Mouse (Mus musculus): ENCODE measurements around the gene Hs6st1. TPM values are rescaled to one million over a fixed set of nuclear protein-coding genes. Genes with fewer than 3 reads are reported as not detected.

Gene Hs6st1
- polyA plus RNA-seq, 1 experiment from 2014 or later, result 18.1 TPM

DNA sequence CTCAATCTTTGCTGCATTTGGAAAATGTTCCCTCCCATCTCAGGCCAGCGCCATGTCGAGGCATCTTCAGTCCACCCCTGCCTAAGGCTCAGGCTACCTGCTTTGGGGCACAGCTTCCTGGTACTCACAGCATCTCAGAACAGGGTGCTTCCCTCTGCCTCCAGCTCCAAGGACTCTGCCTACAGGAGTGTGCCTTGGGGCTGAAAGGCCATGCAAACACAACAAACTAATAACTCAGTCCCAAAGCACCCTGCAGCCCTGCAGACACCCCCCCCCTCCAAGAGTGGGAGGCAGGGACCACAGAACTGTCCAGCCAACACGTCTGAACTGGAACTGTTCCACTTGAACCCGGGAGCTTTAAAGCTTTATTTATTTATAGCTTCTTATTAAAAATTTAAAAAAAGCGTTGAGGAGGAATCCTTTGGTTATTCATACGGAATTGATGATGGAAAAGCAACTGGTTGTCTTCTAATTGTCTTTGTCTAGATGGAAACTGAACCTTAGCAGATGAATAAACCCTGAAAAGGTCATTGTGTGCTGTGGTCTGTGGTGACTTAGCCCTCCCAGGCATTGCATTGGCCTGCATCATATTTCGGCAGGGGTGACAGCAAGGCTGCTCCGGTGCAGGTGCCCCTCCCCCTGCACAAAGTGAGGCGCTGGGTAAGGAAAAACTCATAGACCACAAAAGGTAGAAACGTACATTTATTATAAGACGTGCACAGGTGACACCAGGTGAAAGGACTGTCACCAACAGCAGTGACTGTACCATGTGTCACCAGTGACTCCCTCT is 37.9 kb downstream of the Hs6st1 start:
- H3K36me3 ChIP-seq (ENCODE audit: control insufficient read depth, insufficient read depth, low read length), result peaks cover 26% of the 10 kb centered on the region
- 90% methylated on average over 11 of the region's 11 CpGs for WGBS
- H3K27ac ChIP-seq (ENCODE audit: low read depth, low read length), result no peak overlapping the region
- no peaks in the 10 kb centered on the region for H3K9me3 ChIP-seq (ENCODE audit: control insufficient read depth, low read length)
- no peaks in the 10 kb centered on the region for H3K27me3 ChIP-seq (ENCODE audit: control insufficient read depth, insufficient read depth, low read length)
- no peak for ATAC-seq (ENCODE audit: low read depth)
- no peaks in the 10 kb centered on the region for H3K4me1 ChIP-seq (ENCODE audit: control insufficient read depth, insufficient read depth, low read length)
- no peak overlapping the region for H3K9ac ChIP-seq (replicated peaks; ENCODE audit: low read depth, low read length)
- H3K4me2 ChIP-seq (ENCODE audit: low read depth, low read length), result no peak overlapping the region
- no peak overlapping the region for H3K4me3 ChIP-seq (ENCODE audit: low read depth, low read length)

DNA sequence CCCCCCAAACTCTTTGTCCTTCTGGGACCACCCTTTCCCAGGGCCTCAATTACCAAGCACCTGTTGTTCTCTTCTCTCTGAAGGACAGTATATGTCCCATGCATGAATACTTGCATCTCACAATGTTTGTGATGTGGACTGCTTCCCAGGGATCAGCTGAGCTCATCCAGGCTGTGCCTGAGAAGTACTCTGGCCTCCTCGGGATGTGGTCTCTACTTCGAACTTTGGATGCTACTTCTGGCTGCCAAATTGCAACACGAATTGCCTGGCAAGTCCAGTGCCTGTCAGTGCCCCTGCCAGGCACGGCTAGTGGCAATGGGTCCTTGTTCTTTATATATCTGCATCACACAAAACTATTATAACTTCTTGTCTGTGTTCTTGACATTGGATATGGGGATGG is 41.8 kb downstream of the Hs6st1 start:
- ATAC-seq (ENCODE audit: low read depth), result no peak
- no peaks in the 10 kb centered on the region for H3K9me3 ChIP-seq (ENCODE audit: control insufficient read depth, low read length)
- no peaks in the 10 kb centered on the region for H3K27me3 ChIP-seq (ENCODE audit: control insufficient read depth, insufficient read depth, low read length)
- no peaks in the 10 kb centered on the region for H3K4me1 ChIP-seq (ENCODE audit: control insufficient read depth, insufficient read depth, low read length)
- no peak overlapping the region for H3K4me3 ChIP-seq (ENCODE audit: low read depth, low read length)
- 84% methylated on average over 4 of the region's 4 CpGs for WGBS
- H3K4me2 ChIP-seq (ENCODE audit: low read depth, low read length), result no peak overlapping the region
- H3K27ac ChIP-seq (ENCODE audit: low read depth, low read length), result no peak overlapping the region
- peaks cover 7% of the 10 kb centered on the region; the same call in 1 of the 2 replicates for H3K36me3 ChIP-seq (ENCODE audit: control insufficient read depth, insufficient read depth, low read length)
- H3K9ac ChIP-seq (replicated peaks; ENCODE audit: low read depth, low read length), result no peak overlapping the region

DNA sequence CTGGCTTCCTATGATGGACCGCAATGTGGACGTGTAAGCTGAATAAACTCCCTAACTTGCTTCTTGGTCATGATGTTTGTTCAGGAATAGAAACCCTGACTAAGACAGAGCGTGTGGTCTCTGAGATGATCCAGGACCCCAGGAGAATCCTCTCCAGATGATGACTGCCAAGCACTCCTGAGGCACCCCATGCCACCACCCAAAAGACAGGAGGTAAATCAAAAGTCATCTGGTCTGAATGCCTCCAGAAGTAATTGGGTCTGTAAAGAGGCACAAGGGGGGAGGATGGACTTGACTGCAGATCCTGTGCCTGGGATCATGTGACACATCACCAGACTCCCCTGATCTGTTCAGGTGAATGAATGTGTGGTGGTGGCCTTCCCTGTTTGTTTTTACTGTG is 44.5 kb downstream of the Hs6st1 start:
- H3K27ac ChIP-seq (ENCODE audit: low read depth, low read length), result no peak overlapping the region
- 85% methylated on average over 3 of the region's 3 CpGs for WGBS
- no peak overlapping the region for H3K4me3 ChIP-seq (ENCODE audit: low read depth, low read length)
- no peaks in the 10 kb centered on the region for H3K36me3 ChIP-seq (ENCODE audit: control insufficient read depth, insufficient read depth, low read length)
- H3K27me3 ChIP-seq (ENCODE audit: control insufficient read depth, insufficient read depth, low read length), result no peaks in the 10 kb centered on the region
- H3K4me1 ChIP-seq (ENCODE audit: control insufficient read depth, insufficient read depth, low read length), result no peaks in the 10 kb centered on the region
- H3K9ac ChIP-seq (replicated peaks; ENCODE audit: low read depth, low read length), result no peak overlapping the region
- H3K9me3 ChIP-seq (ENCODE audit: control insufficient read depth, low read length), result no peaks in the 10 kb centered on the region
- H3K4me2 ChIP-seq (ENCODE audit: low read depth, low read length), result no peak overlapping the region
- no peak for ATAC-seq (ENCODE audit: low read depth)

DNA sequence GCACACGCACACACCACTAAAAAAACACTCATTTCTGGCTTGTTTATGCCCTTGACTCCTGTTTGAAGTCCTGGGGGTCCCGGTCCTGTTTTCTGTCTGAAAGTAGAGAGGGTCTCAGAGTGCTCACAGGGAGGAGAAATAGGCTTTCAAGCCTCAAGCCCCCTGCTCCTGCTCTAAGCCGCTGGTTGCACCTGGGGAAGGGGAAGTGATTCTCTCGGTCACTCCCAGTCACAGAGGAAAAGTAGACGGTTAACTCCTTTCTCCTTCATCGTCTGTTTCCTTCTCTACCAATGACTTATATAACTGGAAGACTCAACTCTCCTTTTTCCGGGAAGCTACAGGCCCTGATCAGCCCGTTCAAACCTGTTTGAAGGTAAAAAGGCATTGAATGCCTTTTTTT is 45.5 kb downstream of the Hs6st1 start:
- ATAC-seq (ENCODE audit: low read depth), result no peak
- Histone ChIP-seq H3K4me3 (ENCODE audit: low read depth, low read length) (no peak overlapping the region), H3K36me3 (ENCODE audit: control insufficient read depth, insufficient read depth, low read length) (no peaks in the 10 kb centered on the region), H3K27ac (ENCODE audit: low read depth, low read length) (no peak overlapping the region), H3K9ac (replicated peaks; ENCODE audit: low read depth, low read length) (no peak overlapping the region), H3K4me2 (ENCODE audit: low read depth, low read length) (no peak overlapping the region), H3K4me1 (ENCODE audit: control insufficient read depth, insufficient read depth, low read length) (no peaks in the 10 kb centered on the region), H3K9me3 (ENCODE audit: control insufficient read depth, low read length) (no peaks in the 10 kb centered on the region), H3K27me3 (ENCODE audit: control insufficient read depth, insufficient read depth, low read length) (no peaks in the 10 kb centered on the region)
- 91% methylated on average over 8 of the region's 8 CpGs for WGBS

DNA sequence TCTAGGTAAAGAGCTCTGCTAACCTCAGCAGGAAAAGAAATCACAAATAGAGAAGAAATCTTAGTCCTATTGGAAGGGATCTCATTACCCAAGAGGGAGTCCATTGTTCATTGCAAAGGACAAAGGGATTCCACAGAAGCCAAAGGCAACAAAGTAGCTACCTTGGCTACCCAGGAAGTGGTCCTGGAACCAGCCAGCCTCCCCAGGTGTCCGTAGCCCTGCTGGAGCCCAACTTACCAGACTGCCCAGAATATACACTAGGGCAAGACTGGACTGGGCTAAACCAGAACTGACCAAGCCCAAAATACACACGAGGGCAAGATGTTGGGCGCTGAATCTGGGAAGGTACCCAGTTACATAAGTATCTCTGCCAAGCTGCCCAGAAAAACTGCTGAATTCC is 46.6 kb downstream of the Hs6st1 start:
- no peaks in the 10 kb centered on the region for H3K9me3 ChIP-seq (ENCODE audit: control insufficient read depth, low read length)
- no peaks in the 10 kb centered on the region for H3K4me1 ChIP-seq (ENCODE audit: control insufficient read depth, insufficient read depth, low read length)
- H3K27ac ChIP-seq (ENCODE audit: low read depth, low read length), result no peak overlapping the region
- no peak for ATAC-seq (ENCODE audit: low read depth)
- WGBS, result 87% methylated on average over 3 of the region's 3 CpGs
- no peak overlapping the region for H3K4me2 ChIP-seq (ENCODE audit: low read depth, low read length)
- no peaks in the 10 kb centered on the region for H3K27me3 ChIP-seq (ENCODE audit: control insufficient read depth, insufficient read depth, low read length)
- no peak overlapping the region for H3K9ac ChIP-seq (replicated peaks; ENCODE audit: low read depth, low read length)
- no peak overlapping the region for H3K4me3 ChIP-seq (ENCODE audit: low read depth, low read length)
- H3K36me3 ChIP-seq (ENCODE audit: control insufficient read depth, insufficient read depth, low read length), result no peaks in the 10 kb centered on the region

DNA sequence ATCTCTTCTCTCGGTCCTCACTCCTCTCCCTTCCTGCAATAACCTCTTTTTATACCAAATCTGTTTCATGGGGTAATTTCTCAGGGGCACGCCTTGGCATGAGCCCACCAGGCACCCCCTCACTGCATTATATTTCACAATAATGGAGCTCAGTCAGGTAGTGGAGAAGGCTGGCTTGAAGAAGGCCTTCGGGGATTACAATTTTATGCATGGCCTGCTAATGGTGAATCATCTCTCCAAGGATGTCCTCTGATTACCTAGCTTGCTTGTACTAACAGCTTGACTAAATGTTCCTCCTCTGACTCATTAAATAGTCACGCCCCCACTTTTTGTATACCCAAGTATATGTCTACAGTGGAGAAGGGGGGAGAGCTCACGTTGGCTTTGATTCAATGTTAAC is 48.3 kb downstream of the Hs6st1 start:
- H3K4me3 ChIP-seq (ENCODE audit: low read depth, low read length), result no peak overlapping the region
- H3K27ac ChIP-seq (ENCODE audit: low read depth, low read length), result no peak overlapping the region
- 74% methylated on average over 5 of the region's 5 CpGs for WGBS
- H3K9me3 ChIP-seq (ENCODE audit: control insufficient read depth, low read length), result no peaks in the 10 kb centered on the region
- H3K36me3 ChIP-seq (ENCODE audit: control insufficient read depth, insufficient read depth, low read length), result no peaks in the 10 kb centered on the region
- no peak for ATAC-seq (ENCODE audit: low read depth)
- H3K27me3 ChIP-seq (ENCODE audit: control insufficient read depth, insufficient read depth, low read length), result no peaks in the 10 kb centered on the region
- H3K9ac ChIP-seq (replicated peaks; ENCODE audit: low read depth, low read length), result no peak overlapping the region
- no peak overlapping the region for H3K4me2 ChIP-seq (ENCODE audit: low read depth, low read length)
- H3K4me1 ChIP-seq (ENCODE audit: control insufficient read depth, insufficient read depth, low read length), result no peaks in the 10 kb centered on the region

DNA sequence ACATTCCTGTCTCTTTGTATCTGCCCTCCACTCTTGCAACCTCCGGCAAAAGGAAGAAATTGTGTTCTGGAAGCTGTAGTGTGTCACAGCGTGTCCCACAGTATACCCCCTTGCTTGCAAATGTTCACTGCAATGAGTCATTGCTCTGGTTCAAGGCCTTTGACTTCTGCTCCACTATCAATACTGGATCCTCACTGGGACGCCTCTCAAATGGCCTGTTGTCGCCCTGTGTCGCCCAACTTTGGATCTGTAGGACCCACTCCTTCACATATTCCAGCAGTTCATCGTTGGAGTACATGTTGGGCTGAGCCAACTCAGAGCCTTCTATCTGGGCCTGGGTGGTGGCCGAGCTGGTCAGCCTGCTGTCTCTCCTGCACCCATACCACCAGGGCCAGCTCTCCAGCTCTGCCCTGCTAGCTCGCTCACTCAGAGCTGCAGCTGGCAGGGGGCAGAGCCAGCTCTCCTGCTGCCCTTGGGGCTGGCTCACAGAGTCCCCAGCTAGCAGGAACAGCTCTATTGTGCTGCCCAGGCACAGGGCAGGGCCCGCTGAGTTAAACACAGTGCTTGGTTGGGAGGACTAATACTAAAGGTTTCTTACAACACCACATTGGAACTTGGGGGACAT is 50.0 kb downstream of the Hs6st1 start:
- Histone ChIP-seq H3K9me3 (ENCODE audit: control insufficient read depth, low read length) (no peaks in the 10 kb centered on the region), H3K4me3 (ENCODE audit: low read depth, low read length) (no peak overlapping the region), H3K4me2 (ENCODE audit: low read depth, low read length) (no peak overlapping the region), H3K36me3 (ENCODE audit: control insufficient read depth, insufficient read depth, low read length) (no peaks in the 10 kb centered on the region), H3K27ac (ENCODE audit: low read depth, low read length) (no peak overlapping the region), H3K9ac (replicated peaks; ENCODE audit: low read depth, low read length) (no peak overlapping the region), H3K27me3 (ENCODE audit: control insufficient read depth, insufficient read depth, low read length) (no peaks in the 10 kb centered on the region), H3K4me1 (ENCODE audit: control insufficient read depth, insufficient read depth, low read length) (no peaks in the 10 kb centered on the region)
- WGBS, result 81% methylated on average over 9 of the region's 9 CpGs
- no peak for ATAC-seq (ENCODE audit: low read depth)

DNA sequence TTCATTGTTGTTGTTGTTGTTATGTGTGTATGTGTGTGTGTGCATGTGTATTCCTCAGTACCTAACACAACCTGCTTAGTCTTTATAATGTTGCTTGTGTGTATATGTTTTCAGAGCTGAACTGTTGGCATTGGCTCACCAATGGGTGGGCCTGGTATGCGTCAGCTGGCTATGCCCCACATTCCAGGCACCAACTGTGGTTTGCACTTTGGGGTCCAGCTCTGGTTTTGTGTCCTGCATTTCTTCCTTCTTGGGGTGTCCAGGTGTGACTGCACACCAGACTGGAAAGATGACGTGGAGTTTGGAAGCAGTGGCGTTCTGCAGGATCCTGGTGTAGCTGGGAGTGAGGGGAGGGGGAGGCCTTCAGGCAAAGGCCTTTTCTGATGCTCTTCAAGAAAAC is 50.8 kb downstream of the Hs6st1 start:
- no peak overlapping the region for H3K27ac ChIP-seq (ENCODE audit: low read depth, low read length)
- H3K4me3 ChIP-seq (ENCODE audit: low read depth, low read length), result no peak overlapping the region
- no peaks in the 10 kb centered on the region for H3K9me3 ChIP-seq (ENCODE audit: control insufficient read depth, low read length)
- no peak overlapping the region for H3K4me2 ChIP-seq (ENCODE audit: low read depth, low read length)
- H3K9ac ChIP-seq (replicated peaks; ENCODE audit: low read depth, low read length), result no peak overlapping the region
- WGBS, result 94% methylated on average over 3 of the region's 3 CpGs
- no peak for ATAC-seq (ENCODE audit: low read depth)
- no peaks in the 10 kb centered on the region for H3K4me1 ChIP-seq (ENCODE audit: control insufficient read depth, insufficient read depth, low read length)
- no peaks in the 10 kb centered on the region for H3K27me3 ChIP-seq (ENCODE audit: control insufficient read depth, insufficient read depth, low read length)
- no peaks in the 10 kb centered on the region for H3K36me3 ChIP-seq (ENCODE audit: control insufficient read depth, insufficient read depth, low read length)

DNA sequence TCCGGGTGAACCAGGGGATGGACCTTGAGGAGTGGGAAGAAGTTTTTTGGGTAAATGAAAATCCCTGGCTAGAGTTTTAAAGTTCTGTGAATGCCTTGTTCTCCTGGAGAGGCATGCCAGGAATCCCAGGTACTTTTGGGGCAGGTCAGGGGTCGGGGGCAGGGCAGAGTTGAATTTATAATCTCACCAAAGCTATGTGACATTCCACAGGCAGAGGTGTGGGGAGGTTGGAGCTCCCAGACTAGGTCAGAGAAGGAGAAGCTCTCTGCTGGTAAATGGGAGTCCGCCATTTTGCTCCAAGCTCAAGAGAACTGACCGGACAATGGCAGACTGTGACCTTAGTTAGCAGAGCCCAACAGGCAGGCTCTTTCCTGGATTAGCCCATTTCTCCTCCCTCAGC is 51.2 kb downstream of the Hs6st1 start:
- Histone ChIP-seq H3K27me3 (ENCODE audit: control insufficient read depth, insufficient read depth, low read length) (no peaks in the 10 kb centered on the region), H3K9me3 (ENCODE audit: control insufficient read depth, low read length) (no peaks in the 10 kb centered on the region), H3K27ac (ENCODE audit: low read depth, low read length) (no peak overlapping the region), H3K4me3 (ENCODE audit: low read depth, low read length) (no peak overlapping the region), H3K9ac (replicated peaks; ENCODE audit: low read depth, low read length) (no peak overlapping the region), H3K4me2 (ENCODE audit: low read depth, low read length) (no peak overlapping the region), H3K36me3 (ENCODE audit: control insufficient read depth, insufficient read depth, low read length) (no peaks in the 10 kb centered on the region), H3K4me1 (ENCODE audit: control insufficient read depth, insufficient read depth, low read length) (no peaks in the 10 kb centered on the region)
- 91% methylated on average over 4 of the region's 4 CpGs for WGBS
- no peak for ATAC-seq (ENCODE audit: low read depth)
